Mouse (Mus musculus): ENCODE data around the gene D8Ertd738e.

The D8Ertd738e gene

DNA sequence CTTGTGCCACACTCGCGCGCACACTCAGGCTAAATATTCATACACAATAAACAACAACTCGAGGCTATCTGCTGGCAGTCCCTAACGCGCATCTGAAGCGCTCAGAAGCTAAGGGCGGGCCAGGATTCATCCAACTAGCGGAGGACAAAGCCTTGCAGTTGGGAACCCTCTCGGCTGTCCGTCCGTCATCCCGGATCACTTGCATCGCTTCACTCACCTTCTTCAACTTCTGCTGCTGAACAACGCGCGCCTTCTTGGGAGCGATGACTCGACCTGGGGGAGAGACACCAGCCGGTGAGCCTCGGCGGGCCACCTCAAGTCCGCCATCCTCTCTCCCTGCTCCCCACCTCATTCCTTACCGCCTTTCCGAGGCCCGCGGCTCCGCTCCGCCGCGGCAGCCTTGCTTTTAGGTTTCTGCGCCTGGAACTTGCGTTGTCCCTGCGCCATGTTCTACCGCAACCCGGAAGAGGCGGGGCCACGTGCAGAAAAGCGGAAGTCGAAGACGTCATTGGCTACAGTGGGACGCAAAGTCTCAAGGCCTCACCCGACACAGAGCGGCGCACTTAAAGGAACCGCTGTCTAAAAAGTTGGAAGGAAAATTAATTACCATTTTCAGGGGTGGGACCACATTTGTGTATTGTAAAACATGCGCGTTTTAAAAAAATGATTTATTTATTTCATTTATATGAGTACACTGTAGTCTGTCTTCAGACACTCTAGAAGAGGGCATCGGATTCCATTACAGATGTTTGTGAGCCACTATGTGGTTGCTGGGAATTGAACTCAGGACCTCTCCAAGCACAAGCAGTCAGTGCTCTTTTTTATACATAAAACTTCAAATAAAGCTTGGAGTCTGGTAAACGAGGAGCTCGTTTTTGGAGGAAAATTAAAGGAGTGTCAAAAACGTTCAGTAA lies at the start of gene D8Ertd738e:
D8Ertd738e (minus strand) TSS at position 463 of the 914 bp plus-strand sequence.
- DNase-seq (ENCODE audit: low read depth), result peak; percentile 94

DNA sequence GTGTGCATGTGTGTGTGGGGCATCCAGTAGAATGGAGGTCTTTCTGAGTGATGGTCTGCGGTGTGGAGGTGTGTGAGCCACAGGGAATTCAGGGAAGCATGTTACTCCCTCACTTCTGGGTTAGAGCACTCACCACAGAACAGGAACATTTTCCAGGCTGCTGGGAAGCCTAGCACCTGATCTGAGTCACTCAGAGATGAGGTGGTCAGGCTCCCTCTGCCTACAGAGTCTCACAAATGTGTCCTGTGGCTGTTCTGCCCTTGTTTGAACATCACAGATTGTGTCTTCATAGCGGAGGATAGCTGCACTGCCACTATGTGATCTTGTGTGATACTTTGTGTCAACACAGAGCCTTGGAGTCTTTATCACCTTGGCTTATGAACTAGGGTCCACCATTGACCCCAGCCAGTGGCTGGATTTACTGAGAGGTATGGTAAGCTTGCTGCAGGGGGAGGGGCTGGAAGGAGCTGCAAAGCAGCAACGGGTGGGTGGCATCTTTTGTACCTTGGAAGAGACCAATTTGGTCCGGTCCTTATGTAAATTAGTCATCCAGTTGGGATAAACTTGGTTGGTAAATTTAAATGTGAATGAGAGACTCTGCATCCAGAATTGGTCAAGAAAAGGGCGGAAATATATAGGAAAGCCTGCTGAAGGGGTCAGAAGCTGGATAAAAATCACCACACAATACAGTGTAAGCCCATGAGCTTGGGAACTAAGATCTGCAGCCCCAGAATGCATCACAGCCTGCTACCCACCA lies 47.7 kb upstream of the D8Ertd738e start:
- DNase-seq (ENCODE audit: low read depth), result no peak

DNA sequence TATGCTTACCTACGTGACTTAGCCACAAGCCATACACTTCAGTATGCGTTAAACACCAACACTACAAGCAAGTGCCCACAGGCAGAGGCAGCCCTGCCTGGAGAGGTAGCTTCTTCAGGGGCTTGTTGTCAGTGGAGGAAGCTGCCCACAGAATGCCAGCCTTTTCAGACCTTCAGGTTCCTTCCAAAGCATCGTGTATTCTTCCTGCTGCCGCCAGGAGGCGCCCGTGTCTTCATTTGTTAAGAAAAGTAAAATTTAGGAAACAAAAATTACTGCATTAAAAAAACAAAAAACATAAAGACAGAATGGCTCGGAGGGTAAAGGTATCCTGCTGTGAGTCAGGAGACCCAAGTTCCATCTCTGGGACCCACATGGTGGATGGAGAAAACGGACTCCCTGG lies 42.2 kb upstream of the D8Ertd738e start:
- peak; percentile 48 for DNase-seq (ENCODE audit: low read depth)

DNA sequence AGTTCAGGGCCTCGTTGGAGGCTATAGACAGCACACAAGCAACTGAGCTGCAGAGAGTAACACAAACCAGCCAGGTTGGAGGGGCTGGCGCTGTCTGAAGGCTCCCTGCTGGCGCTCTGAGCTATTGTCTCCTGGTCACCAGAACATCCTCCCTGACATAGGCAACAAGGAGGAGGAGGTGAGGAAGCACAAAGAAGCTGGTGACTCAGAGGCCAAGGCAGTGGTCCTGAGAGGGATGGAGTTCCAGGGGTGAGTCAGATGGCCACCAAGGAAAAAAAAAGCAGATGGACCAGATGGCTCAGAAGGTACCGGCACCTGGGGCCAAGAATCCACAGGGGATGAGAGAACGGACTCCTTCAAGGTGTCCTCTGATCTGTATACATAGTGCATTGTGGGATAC lies 41.6 kb upstream of the D8Ertd738e start:
- no peak for DNase-seq (ENCODE audit: low read depth)

DNA sequence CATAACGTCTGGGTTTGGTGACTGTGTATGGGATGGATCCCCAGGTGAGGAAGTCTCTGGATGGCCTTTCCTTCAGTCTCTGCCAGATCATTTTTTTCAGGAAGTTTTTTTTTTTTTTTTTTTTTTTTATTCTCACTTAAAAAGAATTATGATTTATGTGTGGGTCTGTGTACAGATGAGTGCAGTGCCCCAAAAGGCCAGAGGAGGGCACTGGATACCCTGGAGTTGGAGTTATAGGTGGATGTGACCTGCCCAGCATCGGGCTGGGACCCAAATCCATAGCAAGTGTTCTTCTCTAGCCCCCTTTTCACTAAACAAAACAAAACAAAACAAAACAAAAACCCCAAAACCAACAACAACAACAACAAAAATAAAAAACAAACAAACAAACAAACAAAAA lies 39.4 kb upstream of the D8Ertd738e start:
- peak; percentile 19 for DNase-seq (ENCODE audit: low read depth)

DNA sequence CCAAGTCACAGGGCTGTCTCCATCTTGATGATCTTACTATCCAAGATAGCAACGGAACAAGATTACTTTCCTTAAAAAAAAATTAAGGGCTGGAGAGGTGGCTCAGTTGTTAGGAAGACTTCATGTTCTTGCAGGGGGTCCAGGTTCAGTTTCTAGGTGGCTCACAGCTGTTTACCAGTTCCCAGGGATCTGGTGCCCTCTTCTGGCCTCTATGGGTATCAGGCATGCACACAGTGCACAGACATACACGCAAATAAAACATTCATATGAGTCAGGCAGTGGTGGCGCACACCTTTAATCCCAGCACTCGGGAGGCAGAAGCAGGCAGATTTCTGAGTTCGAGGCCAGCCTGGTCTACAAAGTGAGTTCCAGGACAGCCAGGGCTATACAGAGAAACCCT lies 36.1 kb upstream of the D8Ertd738e start:
- peak; percentile 47 for DNase-seq (ENCODE audit: low read depth)

DNA sequence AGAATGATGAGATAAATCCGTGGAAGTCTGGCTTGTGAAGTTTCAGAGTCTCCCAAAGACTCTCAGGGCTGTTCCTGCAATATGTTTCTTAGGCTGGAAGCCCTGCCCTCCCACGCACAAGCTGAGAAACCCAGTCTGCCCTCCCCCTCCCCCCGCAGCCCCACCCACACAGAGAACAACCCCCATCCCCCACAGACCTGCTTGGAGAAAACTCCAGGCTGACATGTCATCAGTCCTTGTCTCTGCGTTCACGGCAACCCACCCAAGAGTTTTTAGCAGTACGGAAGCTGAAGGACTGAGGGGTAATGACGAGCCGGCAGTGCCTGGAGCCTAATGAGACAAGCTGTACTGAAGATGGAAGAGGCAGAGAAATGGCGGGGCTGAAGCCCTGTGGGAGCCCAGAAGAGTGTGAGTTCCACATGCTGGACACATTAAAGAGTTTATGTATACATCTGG lies 35.1 kb upstream of the D8Ertd738e start:
- no peak for DNase-seq (ENCODE audit: low read depth)

DNA sequence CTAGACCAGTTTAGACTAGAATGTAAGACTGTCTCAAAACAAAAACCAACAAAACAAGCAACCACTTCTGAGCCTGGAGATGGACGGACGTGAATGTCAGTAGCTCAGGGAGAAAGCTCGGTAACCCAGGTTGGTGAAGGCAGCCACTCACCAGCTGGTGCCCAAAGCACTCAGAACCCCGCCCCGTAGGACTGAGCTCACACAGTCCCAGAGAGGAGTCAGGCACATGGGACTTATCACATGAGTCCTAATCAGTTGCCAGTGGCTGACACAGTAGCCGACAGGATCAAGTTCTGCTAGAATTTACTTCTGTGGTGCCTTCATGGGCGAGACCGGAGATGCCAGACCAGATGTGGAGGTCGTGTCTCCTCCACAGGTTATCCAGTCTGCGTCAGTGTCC lies 31.3 kb upstream of the D8Ertd738e start:
- no peak for DNase-seq (ENCODE audit: low read depth)

DNA sequence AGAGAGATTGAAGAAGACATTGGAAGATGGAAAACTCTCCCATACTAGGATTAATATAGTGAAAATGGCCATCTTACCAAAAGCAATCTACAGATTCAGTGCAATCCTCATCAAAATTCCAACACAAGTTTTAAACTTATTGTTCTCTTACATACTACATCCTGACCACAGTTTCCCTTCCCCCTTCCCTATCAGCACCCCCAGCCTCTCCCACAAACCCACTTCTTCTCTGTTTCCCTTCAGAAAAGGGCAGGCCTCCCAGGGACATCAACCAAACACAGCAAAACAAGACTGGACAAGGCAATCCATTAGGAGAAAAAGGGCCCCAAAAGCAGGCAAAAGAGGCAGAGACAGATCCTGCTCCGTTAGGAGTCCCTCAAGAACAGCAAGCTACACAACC lies 26.9 kb upstream of the D8Ertd738e start:
- no peak for DNase-seq (ENCODE audit: low read depth)

DNA sequence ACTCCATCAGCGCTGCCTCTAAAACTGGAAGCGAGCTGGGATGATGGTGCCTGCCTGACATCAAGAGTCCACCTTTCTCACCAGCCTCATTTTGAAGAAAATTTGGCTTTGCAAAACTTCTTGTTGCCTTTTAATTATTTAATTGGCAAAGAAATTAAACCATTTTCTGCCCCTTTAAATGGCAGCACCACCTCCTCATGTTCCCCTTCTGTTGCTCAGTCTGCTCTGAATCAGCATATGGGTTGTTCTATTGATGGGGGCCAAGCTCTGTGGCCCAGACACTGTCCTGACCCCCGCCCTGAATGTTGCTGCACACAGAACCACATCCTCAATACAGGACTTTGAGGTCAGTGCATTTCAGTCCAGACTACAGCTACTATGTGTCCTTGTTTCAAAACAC lies 24.4 kb upstream of the D8Ertd738e start:
- no peak for DNase-seq (ENCODE audit: low read depth)

DNA sequence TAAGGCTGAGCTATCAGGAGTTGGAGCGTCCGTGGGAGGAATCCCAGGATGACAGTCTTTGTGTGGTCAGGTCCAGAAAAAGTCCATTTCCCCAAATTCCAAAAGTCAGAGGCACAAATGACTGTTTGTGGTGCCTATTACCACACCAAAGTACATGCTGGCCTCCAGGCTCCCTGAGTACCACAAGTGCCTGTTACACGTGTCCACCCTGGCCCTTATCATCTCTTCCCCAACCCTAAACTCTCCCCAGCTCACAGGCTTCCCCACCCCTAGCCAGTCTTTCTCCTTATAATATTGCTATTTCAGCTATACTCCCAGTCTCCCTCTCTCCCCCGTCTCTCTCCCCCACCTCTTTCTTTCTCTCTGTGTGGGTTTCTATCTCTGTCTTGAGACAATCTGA lies 22.8 kb upstream of the D8Ertd738e start:
- no peak for DNase-seq (ENCODE audit: low read depth)

DNA sequence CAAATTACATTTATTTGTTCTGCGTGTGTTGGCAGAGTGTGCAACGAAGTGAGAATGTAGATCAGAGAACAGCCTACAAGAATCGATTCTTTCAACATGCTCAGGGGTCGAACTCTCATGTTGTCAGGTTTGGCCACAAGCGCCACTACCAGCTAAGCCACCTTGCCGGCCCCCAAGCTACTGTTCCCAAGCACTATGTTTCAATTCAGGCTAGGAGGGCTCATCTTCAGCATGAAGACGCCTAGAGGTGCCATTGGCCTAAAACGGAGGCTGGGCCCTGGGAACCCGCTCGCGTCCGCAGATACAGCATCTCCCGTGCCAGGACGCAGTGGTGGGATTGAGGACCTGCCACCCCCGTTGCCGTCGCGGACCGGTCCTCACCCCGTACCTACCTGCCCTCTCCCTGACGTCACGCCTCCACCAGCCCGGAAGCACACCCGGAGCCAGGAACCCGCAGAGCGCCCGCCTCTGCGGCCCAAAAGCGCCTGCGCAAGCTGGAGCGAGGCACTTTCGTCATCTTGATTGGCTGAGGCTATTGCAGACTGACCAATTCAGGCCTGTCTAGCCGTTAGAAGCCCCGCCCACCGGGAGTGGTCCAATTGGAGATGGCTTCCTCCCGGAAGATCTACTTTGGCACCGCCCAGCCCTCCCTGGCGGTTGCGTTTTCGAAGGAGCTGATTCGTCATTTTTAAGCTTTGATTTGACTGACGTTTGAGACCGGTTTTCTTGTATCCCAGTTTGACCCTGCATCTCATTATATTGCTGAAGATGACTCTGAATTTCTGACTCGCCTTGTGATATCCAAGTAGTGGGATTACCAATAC lies 20.6 kb upstream of the D8Ertd738e start, which contains the start of gene Ccdc130:
Ccdc130 (minus strand) TSS at position 431 of the 824 bp plus-strand sequence.
- peak; percentile 100 for DNase-seq (ENCODE audit: low read depth)

DNA sequence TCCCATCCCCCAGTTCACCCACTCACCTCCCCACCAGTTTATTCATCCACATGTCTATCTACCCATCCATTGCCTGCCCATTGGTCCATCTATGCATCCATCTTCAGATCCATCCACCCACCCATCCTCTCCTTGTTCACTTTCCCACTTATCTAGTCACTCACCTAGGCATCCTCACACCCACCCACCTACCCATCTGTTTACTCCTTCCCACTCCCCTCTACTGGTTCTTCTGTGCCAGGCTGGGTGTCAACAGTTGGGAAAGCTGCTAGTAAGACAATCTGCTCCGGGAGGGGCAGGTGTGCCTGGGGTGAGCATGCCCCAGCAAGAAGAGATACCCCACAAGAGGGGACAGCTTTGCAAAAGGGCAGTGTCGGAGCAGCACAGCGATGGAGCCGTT lies 11.6 kb upstream of the D8Ertd738e start:
- DNase-seq (ENCODE audit: low read depth), result no peak

DNA sequence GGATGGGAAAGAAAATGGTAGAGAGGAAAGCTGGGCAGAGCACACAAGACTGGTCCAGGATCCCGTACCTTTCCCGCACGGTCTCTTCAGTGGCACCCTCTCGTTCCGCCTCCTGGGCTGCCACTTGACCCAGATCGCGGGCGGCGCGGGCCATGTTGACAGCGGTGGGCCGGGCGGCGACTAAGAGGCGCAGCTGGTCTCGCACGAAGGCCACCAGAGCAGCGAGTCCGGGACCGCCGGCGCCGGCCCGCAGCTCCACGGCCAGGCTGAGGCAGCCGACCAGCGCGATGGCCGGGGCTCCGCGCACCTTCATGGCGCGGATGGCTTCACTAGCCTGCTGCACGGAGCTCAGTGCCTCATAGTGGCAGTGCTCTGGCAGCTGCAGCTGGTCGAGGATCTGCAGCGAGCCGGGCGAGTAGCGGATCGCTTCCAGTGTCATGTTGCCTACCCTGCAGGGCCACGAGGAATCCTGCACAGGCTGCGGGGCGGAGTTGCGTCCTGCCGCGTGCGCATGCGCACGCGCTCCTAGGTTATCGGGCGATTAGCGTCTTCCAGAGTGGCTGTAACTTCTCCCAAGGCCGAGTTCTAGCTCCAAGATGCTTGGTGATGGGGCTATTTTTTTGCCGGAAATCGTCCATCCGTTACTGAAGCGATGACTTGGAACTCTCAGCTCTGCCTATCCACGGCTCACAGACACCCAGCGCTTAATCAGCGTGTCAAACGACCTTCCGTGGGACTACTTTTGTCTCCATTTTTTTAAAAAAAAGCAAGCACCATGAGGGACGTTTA lies 7.5 kb upstream of the D8Ertd738e start, which contains the start of gene Mri1:
Mri1 (minus strand) TSS at position 505 of the 789 bp plus-strand sequence.
- DNase-seq (ENCODE audit: low read depth), result peak; percentile 85

DNA sequence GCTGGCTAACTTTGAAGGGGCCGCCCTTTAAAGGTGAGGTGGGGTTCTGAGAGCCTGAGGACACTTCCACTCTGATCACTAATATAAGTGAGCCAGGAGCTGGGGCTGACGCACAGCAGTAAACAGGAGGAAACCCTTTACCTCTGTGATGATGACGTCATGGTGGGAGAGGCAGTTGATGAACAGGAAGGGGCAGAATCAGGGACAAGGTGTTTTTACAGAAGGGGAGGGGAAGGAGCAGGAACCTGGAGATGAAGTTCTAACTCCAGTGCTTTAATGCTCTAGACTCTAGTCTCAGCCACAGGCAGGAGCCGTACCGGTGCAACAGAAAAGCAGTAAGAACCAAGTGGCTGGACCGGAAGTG lies 6.9 kb upstream of the D8Ertd738e start:
- DNase-seq (ENCODE audit: low read depth), result no peak

DNA sequence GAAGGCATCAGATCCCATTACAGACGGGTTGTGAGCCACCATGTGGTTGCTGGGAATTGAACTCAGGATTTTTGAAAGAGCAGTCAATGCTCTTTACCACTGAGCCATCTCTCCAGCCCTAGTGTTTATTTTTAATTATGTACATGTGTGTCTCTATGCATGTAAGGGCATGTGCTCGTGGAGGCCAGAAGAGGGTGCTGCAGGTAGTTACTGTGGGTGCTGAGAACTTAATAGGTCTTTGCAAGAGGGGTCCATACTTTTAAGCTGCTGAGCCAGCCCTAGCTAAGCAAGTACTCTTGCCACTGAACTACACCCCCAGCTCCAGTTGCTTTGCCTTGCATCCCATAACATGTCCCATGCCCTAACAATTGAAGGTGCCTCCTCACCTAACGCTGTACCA lies 6.3 kb upstream of the D8Ertd738e start:
- DNase-seq (ENCODE audit: low read depth), result no peak

DNA sequence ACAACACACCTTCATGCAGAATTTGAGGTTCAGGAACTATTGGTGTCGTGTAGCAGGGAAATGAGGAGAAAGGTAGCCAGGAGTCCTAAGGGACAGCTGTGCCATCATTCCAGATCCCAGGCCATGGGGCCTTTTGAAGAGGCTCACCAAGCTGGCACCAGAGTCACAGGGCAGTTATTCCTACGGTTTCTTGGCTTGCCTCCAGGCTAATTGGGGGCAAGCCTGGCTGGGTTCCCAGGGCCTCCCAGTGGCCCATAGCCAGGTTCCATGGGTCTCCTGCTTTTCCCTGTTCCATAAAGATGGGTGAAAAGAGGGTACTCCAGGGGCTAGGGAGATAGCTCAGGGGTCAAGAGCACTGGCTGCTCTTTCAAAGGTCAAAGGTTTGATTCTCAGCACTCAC lies 7.7 kb downstream of the D8Ertd738e start:
- DNase-seq (ENCODE audit: low read depth), result no peak

DNA sequence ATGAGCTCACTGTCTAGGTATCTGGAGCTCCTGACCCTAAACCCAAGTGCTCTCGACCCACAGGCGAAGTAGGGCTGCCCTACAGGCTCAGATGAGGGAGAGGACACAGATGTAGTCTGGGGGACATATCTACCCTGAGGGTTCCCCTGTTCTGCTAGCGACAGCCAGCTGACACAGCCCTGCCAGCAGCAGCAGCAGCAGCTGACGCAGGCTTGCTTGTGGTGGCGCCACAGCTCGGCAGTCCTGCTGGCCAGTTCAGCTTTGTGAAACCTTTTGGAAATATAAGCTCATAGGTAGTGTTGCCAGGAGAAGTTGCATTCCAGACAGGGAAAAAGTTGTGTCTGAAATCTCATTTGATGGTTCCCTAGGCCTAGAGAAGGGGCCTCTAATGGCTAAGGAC lies 8.4 kb downstream of the D8Ertd738e start:
- no peak for DNase-seq (ENCODE audit: low read depth)

DNA sequence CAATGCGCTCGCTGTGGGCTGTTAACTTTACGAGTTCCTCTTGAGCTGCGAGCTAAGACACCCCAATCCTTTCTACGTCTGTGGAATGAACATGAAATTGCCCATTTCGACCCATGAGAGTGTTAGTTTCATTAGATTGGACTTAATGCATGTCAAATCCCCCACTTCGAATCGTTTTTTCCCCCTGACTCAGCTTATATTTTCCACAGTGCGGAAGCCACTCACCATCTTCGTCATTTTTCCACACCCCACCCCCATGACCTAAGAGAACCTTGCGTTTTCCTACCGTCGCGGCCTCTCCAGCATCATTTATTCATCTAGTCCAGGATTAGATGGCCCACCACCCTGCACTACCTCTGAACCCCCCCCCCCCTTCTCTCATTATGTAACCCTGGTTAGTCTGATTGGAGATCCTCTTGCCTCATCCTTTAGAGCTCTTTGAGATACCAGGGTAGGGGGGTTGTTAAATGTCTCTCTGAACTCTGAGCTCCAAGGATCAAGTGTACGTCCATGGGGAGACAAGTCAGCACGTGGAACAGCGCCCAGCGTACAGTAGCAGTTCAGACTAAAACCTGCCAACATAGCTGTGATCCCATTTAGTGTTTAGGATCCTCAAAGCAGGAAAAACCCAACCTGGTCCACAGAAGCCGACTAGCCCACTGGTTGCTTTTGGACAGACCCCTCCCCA lies 11.8 kb downstream of the D8Ertd738e start:
- DNase-seq (ENCODE audit: low read depth), result no peak

DNA sequence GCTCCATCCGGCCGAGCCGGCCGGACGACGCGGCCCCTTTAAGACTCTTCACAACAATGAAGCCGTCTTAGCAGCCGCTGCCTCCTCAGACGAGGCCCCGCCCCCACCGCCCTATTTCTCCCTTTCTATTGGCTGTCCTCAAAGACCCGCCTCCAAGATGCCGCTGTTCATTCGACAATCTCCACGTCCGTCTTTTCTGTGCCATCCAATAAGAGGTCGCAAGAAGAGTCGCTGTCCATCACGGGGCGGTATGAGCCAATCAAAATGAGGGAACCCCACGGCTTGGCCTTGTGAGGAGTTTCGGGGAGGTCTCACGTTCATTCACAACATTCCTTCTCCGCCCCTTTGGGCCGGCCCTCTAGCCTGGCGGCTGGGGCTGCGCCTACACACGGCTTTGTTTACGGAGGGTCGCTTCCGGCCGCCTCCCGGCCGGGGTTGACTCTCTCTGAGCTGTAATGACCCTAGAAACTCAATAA lies 12.5 kb downstream of the D8Ertd738e start, which contains the start of gene Zswim4:
Zswim4 (minus strand) TSS at position 58 of the 476 bp plus-strand sequence.
- peak; percentile 99 for DNase-seq (ENCODE audit: low read depth)

Measured in c-Kit-positive CD71-positive TER-119-negative erythroid progenitor cells, embryonic 14.5 days (primary cell).